Mouse (Mus musculus): ENCODE data around the gene Olfr1015. TPM values are rescaled to one million over a fixed set of nuclear protein-coding genes. Genes with fewer than 3 reads are reported as not detected.

The Olfr1015 gene
- total RNA-seq (2021), result not detected
- long read RNA-seq, experiment 1, result 0 reads
- long read RNA-seq, experiment 2, result 0 reads

DNA sequence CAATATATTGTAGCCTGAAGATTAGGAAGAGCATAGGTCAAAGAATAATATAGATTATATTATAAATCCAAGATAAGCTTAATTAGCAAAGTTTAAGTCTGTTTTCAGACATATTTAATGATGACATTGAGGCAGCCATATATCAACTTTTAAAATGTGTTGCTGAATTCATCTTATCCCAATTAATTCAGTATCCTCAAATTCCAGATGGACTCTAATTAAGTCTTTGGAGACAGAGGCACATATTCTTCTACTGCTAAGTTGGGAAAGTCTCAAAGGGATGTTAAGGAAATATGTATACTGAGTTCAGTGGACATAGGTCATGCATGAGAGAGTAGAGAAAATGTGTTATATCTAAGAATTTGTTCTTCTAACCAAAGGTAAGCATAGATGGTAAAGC, at the start of gene Olfr1015:
Gene Olfr1015 (plus strand): TSS at position 301 of the 400 bp plus-strand sequence.
- DNase-seq (ENCODE audit: low spot score in 2 of 2), result no peak

DNA sequence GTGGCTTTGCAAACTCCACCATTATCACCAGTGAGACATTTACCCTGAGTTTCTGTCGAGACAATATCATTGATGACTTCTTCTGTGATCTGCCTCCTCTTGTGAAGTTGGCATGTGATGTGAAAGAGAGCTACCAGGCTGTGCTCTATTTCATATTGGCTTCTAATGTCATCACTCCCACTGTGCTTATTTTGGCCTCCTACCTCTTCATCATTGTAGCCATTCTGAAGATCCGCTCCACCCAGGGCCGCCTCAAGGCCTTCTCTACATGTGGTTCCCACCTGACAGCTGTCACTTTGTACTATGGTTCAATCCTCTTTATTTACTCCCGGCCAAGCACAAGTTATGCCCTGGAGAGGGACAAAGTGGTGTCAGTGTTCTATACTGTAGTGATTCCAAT, 28.0 kb upstream of the Olfr1015 start:
- DNase-seq (ENCODE audit: low spot score in 2 of 2), result no peak

DNA sequence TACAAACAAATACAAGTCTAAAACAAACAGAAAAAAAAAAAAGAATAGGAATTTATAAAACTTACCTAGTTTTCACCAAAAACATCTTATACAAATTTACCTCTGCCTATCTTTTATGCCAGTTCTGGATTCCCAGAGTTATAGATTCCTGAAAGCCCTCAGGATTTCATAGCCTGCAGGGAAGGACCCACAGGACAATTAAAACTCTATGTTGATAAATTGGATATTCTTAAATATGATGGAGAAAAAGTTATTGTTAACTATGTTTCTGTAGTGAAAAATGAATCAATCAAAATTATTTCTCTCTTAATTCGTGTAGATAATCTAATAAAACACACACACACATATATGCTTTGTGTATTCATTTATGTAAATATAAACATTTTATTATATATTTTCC, 19.2 kb upstream of the Olfr1015 start, which contains the start of gene Olfr1012:
Gene Olfr1012 (minus strand): TSS at position 101 of the 400 bp plus-strand sequence.
- no peak for DNase-seq (ENCODE audit: low spot score in 2 of 2)

DNA sequence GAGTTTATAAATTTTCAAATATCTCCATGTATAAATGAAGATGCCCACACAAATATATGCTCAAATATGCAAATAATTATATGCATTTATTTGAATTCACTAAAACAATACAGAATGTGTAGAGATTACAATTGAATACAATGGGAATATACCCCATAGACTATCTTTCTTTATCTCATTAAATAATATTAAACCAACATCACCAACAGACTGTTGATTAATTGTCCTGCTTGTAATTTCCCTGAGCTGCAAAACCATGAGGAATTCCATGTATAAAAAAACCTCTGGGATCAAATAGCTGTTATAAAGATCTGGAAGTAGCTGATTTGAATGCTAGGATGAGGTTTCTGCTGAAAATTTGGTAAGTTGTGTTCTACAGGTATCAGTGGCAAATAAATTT, 15.0 kb upstream of the Olfr1015 start, which contains the start of gene Olfr1013:
Gene Olfr1013 (plus strand): TSS at position 301 of the 400 bp plus-strand sequence.
- no peak for DNase-seq (ENCODE audit: low spot score in 2 of 2)

GRCm38 (mm10) chr2:85772413-85772812, 9.4 kb upstream of the Olfr1015 start, which contains the start of gene Olfr1014:
Olfr1014 (plus strand) TSS chr2:85772713.
- no peak for DNase-seq (ENCODE audit: low spot score in 2 of 2)

GRCm38 (mm10) chr2:85792331-85792730, 10.5 kb downstream of the Olfr1015 start:
- no peak for DNase-seq (ENCODE audit: low spot score in 2 of 2)

GRCm38 (mm10) chr2:85802444-85802843, 20.6 kb downstream of the Olfr1015 start, which contains the start of gene Olfr1016:
Olfr1016 (minus strand) TSS chr2:85802544.
- DNase-seq (ENCODE audit: low spot score in 2 of 2), result no peak

DNA sequence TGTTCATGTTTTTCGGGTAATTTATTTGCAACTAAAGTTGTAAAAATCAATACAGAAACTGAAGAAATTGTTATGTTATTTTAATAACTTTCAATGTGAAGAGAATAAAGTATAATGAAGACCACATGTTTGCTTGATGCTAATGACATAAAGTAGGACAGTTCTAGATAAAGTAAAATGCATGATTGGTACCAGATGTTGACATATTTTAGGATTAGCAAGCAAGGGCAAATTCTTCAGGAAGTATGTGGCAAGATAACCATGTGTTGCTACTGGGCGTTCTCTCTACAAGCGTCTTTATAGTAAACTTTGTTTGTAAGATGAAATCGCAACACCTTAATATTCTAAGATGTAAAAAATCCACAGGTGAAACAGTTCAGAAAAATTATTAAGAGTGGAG, 22.7 kb downstream of the Olfr1015 start:
- no peak for DNase-seq (ENCODE audit: low spot score in 2 of 2)

GRCm38 (mm10) chr2:85818179-85818578, 36.4 kb downstream of the Olfr1015 start, which contains the start of gene Olfr1018:
Olfr1018 (plus strand) TSS chr2:85818479.
- no peak for DNase-seq (ENCODE audit: low spot score in 2 of 2)

Other genes with a start within 250 kb of the Olfr1015 start
- gene Olfr996, start 202.8 kb upstream of the Olfr1015 start, total RNA-seq (2021), result not detected
- gene Olfr998, start 193.1 kb upstream of the Olfr1015 start, total RNA-seq (2021), result not detected
- not detected for gene Olfr1000, start 170.1 kb upstream of the Olfr1015 start, total RNA-seq (2021)
- not detected for gene Olfr1002, start 131.3 kb upstream of the Olfr1015 start, total RNA-seq (2021)
- gene Olfr154, start 117.6 kb upstream of the Olfr1015 start, total RNA-seq (2021), result not detected
- gene Olfr1006, start 103.2 kb upstream of the Olfr1015 start, total RNA-seq (2021), result not detected
- gene Olfr1008, start 92.6 kb upstream of the Olfr1015 start, total RNA-seq (2021), result not detected
- gene Olfr1009, start 66.6 kb upstream of the Olfr1015 start, total RNA-seq (2021), result not detected
- gene Olfr1012, start 19.3 kb upstream of the Olfr1015 start, total RNA-seq (2021), result not detected
- not detected for gene Olfr1013, start 14.9 kb upstream of the Olfr1015 start, total RNA-seq (2021)
- not detected for gene Olfr1014, start 9.3 kb upstream of the Olfr1015 start, total RNA-seq (2021)
- not detected for gene Olfr1016, start 20.5 kb downstream of the Olfr1015 start, total RNA-seq (2021)
- not detected for gene Olfr1018, start 36.5 kb downstream of the Olfr1015 start, total RNA-seq (2021)
- not detected for gene Olfr1019, start 63.5 kb downstream of the Olfr1015 start, total RNA-seq (2021)
- not detected for gene Olfr1020, start 65.0 kb downstream of the Olfr1015 start, total RNA-seq (2021)
- not detected for gene Olfr1022, start 86.6 kb downstream of the Olfr1015 start, total RNA-seq (2021)
- gene Olfr1023, start 103.6 kb downstream of the Olfr1015 start, total RNA-seq (2021), result not detected
- not detected for gene Olfr1024, start 123.0 kb downstream of the Olfr1015 start, total RNA-seq (2021)
- not detected for gene Olfr1025-ps1, start 133.2 kb downstream of the Olfr1015 start, total RNA-seq (2021)
- not detected for gene Olfr1026, start 139.5 kb downstream of the Olfr1015 start, total RNA-seq (2021)
- not detected for gene Olfr1028, start 168.4 kb downstream of the Olfr1015 start, total RNA-seq (2021)
- gene Olfr1029, start 191.9 kb downstream of the Olfr1015 start, total RNA-seq (2021), result not detected
- not detected for gene Olfr1030, start 197.3 kb downstream of the Olfr1015 start, total RNA-seq (2021)
- not detected for gene Olfr1031, start 208.3 kb downstream of the Olfr1015 start, total RNA-seq (2021)
- gene Olfr1032, start 223.5 kb downstream of the Olfr1015 start, total RNA-seq (2021), result not detected
- gene Olfr1033, start 238.6 kb downstream of the Olfr1015 start, total RNA-seq (2021), result under 1 TPM; 0.08 to 0.10 TPM